Mouse (Mus musculus): ENCODE results near the gene Mprip.

GRCm38 (mm10) chr11:59743712-59744111 is 82.6 kb downstream of the Mprip start:
- TF ChIP-seq GATA1 (IDR thresholded peaks at IDR 0.05; ENCODE audit: low read length) (no peak), TAL1 (IDR thresholded peaks at IDR 0.05; ENCODE audit: low read length) (no peak)

Measured in erythroblast, embryonic 14.5 days (primary cell).